Mouse (Mus musculus): ENCODE results near the gene Syt16. TPM values are rescaled to one million over a fixed set of nuclear protein-coding genes. Genes with fewer than 3 reads are reported as not detected.

Syt16 gene
- total and polyA plus RNA-seq, 2 experiments from 2014 or later = 67.6 to 90.9 TPM

DNA sequence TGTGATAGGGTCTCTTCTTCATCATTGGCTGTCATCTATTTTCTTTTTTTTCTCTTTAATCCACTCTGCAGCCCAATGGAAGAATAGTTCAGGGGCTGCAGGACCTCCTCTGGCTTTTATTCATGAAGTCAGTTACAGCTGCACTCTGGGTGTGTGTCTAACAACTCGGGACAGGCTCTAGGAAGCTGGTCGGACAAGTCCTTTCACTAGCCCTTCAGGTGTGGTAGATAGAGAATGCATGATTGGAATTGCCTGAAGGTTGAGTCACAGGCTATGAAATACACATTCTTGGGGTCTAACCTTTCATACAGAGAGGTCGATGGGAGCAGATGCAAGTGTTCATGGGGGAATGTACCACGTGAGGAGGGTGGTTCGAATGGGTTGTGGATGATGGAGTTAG, 97.2 kb downstream of the Syt16 start:
- H3K9ac ChIP-seq (replicated peaks; ENCODE audit: low read length) = no peak overlapping the region

DNA sequence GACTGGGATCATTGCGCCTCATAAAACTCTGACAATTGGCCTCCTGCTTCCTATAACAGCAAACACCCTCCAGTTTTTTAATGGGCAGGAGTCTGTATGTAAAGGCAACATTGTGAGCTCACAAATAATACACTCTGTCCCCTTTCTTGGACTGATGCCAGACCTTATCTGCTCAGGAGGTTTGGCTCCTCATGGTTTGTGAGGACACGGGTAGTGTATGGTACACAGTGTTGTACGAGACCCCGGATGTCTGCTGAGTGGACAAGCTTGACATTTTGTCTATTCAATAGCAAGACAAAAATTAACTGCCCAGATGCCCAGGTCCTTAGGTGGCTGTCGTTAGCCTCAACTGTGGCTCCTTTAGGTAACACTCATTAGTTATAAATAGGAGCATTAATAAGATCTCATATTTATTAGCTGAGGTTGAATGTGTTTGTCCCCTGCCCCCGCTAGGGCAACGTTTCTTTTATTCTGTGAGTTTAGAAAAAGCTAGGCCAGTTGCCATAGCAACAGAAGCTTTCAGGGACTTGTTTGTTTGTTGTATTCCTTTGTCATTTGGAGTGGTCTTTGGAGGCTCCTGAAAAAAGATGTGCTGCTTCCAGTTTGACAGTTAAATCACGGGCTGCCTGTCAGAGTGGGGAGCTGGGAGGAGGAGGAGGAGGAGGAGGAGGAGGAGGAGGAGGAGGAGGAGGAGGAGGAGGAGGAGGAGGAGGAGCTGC, 101.3 kb downstream of the Syt16 start:
- 23% methylated on average over 8 of the region's 8 CpGs for WGBS
- no peak for TF ChIP-seq CTCF (IDR thresholded peaks at IDR 0.05; ENCODE audit: low read depth)
- ATAC-seq (no peak; the same call in 1 of the 2 replicates), DNase-seq (ENCODE audit: low spot score) (peak; percentile 76)
- H3K9ac ChIP-seq (replicated peaks; ENCODE audit: low read length) = no peak overlapping the region
- H3K9me3 ChIP-seq (ENCODE audit: low read length) = no peaks in the 10 kb centered on the region
- no peak overlapping the region for H3K4me3 ChIP-seq (ENCODE audit: low read length)
- H3K36me3 ChIP-seq (ENCODE audit: insufficient read depth, low read length) = no peaks in the 10 kb centered on the region
- H3K4me1 ChIP-seq (ENCODE audit: insufficient read depth, low read length) = peaks cover 4% of the 10 kb centered on the region; the same call in 1 of the 2 replicates
- H3K4me2 ChIP-seq (ENCODE audit: low read depth, low read length) = no peak overlapping the region
- H3K27ac ChIP-seq = no peak overlapping the region
- no peaks in the 10 kb centered on the region for H3K27me3 ChIP-seq (ENCODE audit: insufficient read depth, low read length)

More for the DNA sequence above, 97.2 kb downstream of the Syt16 start:
- ATAC-seq (no peak), DNase-seq (ENCODE audit: low spot score) (no peak)
- no peak for TF ChIP-seq CTCF (IDR thresholded peaks at IDR 0.05; ENCODE audit: low read depth)
- Histone ChIP-seq H3K9me3 (ENCODE audit: low read length) (no peaks in the 10 kb centered on the region), H3K4me2 (ENCODE audit: low read depth, low read length) (no peak overlapping the region), H3K4me3 (ENCODE audit: low read length) (no peak overlapping the region), H3K36me3 (ENCODE audit: insufficient read depth, low read length) (no peaks in the 10 kb centered on the region), H3K27me3 (ENCODE audit: insufficient read depth, low read length) (no peaks in the 10 kb centered on the region), H3K27ac (no peak overlapping the region), H3K4me1 (ENCODE audit: insufficient read depth, low read length) (peaks cover 4% of the 10 kb centered on the region; the same call in 1 of the 2 replicates)
- 86% methylated on average over 5 of the region's 5 CpGs for WGBS

DNA sequence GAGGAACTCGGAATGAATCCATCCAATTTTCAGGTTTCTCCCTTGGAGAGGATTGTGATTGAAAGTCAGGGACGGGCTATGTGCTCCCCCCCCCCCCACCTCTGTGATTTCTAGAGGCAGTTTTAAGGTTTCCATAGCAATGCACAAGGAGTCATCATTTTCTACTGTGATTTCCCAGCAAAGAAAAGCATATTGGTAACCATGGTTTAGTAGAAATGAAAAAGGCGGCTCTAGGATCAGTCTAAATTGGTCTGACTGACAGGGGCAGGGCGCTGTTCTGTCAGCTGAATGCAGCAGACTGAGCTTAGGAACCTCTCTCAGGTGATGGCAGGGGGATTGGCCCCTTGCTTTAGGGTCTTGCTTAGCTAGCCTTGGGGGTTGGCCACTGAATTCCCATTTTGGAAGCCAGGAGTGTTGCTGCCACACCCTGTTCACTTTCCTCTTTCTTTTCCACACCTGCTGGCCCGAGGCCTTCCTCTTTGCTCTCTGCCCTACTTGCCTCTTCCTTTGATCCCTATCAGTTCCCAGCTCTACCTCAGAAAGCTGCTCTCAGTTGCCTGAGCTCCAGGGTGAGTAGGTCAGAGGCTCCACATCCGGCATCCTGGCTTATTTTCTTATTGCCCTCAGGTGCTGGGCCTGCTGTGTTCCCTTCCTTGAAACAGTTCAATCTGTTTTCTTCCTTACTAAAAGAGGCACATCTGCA, 108.5 kb downstream of the Syt16 start:
- Histone ChIP-seq H3K9ac (replicated peaks; ENCODE audit: low read length) (no peak overlapping the region), H3K4me3 (ENCODE audit: low read length) (no peak overlapping the region), H3K9me3 (ENCODE audit: low read length) (no peaks in the 10 kb centered on the region), H3K4me1 (ENCODE audit: insufficient read depth, low read length) (no peaks in the 10 kb centered on the region), H3K27me3 (ENCODE audit: insufficient read depth, low read length) (no peaks in the 10 kb centered on the region), H3K4me2 (ENCODE audit: low read depth, low read length) (no peak overlapping the region), H3K27ac (peak overlapping the region; percentile 42; the same call in 1 of the 2 replicates), H3K36me3 (ENCODE audit: insufficient read depth, low read length) (no peaks in the 10 kb centered on the region)
- ATAC-seq (peak; percentile 56), DNase-seq (ENCODE audit: low spot score) (peak; percentile 20)
- TF ChIP-seq CTCF (IDR thresholded peaks at IDR 0.05; ENCODE audit: low read depth) = no peak
- 57% methylated on average over 6 of the region's 6 CpGs for WGBS

DNA sequence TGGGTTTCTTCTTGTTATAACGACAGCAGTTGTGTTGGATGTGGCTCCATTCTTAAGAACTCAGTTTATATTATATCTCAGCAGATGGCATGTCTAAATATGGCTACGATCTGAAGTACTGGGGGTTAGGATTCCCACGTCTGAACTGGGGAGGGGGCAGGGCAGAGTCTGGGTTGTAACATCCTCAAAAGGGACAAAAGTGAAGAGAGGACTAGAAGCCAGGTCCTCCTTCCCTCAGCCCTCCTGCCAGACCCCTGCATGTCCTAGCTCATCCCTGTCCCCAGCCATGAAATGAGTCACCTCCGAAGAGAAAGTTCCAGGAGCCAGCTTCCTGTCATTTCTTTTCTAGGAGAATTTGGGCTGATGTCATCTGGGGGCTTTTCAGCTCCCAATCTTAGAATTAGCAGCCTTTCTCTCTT, 111.2 kb downstream of the Syt16 start:
- H3K9ac ChIP-seq (replicated peaks; ENCODE audit: low read length) = no peak overlapping the region

DNA sequence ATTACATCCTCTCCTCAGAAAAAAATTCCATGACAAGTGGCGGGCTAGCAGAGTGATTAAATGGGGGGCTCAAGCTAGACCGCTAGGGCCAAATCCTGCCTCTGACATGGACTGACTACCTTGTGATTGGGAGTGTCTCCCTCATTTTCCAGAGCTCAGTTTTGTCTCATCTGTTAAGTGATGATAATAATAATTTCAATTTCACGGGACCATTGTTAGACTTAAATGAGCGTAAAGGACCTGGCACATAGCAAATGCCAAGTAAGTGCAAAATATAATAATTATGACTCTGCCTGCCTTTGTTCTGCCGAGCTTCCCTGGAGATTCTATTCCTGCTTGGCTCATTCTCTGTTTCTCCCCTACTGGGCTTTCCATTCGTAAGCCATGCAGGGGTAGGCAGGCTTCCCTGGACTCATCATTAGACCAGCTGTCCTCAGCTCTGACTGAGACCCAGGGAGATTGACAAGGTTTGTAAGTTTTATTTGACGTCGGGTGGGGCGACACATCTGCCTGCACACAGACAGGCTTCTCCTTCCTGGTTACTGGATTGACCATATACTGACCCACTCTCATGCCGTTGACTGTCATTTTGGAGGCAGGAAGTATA, 112.1 kb downstream of the Syt16 start:
- Histone ChIP-seq H3K9ac (replicated peaks; ENCODE audit: low read length) (no peak overlapping the region), H3K4me2 (ENCODE audit: low read depth, low read length) (no peak overlapping the region), H3K4me1 (ENCODE audit: insufficient read depth, low read length) (no peaks in the 10 kb centered on the region), H3K27me3 (ENCODE audit: insufficient read depth, low read length) (no peaks in the 10 kb centered on the region), H3K4me3 (ENCODE audit: low read length) (no peak overlapping the region), H3K36me3 (ENCODE audit: insufficient read depth, low read length) (no peaks in the 10 kb centered on the region), H3K27ac (no peak overlapping the region), H3K9me3 (ENCODE audit: low read length) (no peaks in the 10 kb centered on the region)
- TF ChIP-seq CTCF (IDR thresholded peaks at IDR 0.05; ENCODE audit: low read depth) = no peak
- ATAC-seq (peak; percentile 45; the same call in 1 of the 2 replicates), DNase-seq (ENCODE audit: low spot score) (peak; percentile 28)
- WGBS = 34% methylated on average over 10 of the region's 10 CpGs

More for the DNA sequence above, 111.2 kb downstream of the Syt16 start:
- no peak overlapping the region for H3K4me2 ChIP-seq (ENCODE audit: low read depth, low read length)
- DNase-seq (ENCODE audit: low spot score) (no peak), ATAC-seq (no peak)
- H3K4me1 ChIP-seq (ENCODE audit: insufficient read depth, low read length) = no peaks in the 10 kb centered on the region
- no peaks in the 10 kb centered on the region for H3K36me3 ChIP-seq (ENCODE audit: insufficient read depth, low read length)
- WGBS = 43% methylated on average over 4 of the region's 4 CpGs
- no peak overlapping the region for H3K4me3 ChIP-seq (ENCODE audit: low read length)
- TF ChIP-seq CTCF (IDR thresholded peaks at IDR 0.05; ENCODE audit: low read depth) = no peak
- 0 out of 2 replicates have a peak overlapping the region, but pooled peaks have one; percentile 11 for H3K27ac ChIP-seq
- no peaks in the 10 kb centered on the region for H3K27me3 ChIP-seq (ENCODE audit: insufficient read depth, low read length)
- no peaks in the 10 kb centered on the region for H3K9me3 ChIP-seq (ENCODE audit: low read length)

DNA sequence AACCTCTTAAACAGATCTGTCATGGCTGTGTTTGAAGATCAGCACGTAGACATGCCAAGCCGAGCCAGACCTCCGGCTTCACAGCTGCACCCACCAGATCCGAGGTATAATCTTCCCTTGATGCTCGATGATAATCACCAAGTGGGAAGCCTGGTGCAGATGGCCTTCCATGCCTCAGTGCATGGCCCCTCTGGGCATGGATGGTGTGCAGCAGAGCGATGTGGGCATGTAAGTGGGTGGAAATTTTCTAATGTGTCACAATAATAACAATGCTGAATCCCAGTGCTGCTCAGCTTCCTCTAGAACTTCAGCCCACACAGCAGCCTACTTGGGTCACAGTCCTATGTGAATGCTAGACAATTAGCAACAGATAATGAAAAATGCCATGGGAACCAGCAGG, 119.4 kb downstream of the Syt16 start:
- no peak for TF ChIP-seq CTCF (IDR thresholded peaks at IDR 0.05; ENCODE audit: low read depth)
- no peak overlapping the region for H3K4me3 ChIP-seq (ENCODE audit: low read length)
- no peak overlapping the region for H3K27ac ChIP-seq
- no peak overlapping the region for H3K9ac ChIP-seq (replicated peaks; ENCODE audit: low read length)
- H3K9me3 ChIP-seq (ENCODE audit: low read length) = no peaks in the 10 kb centered on the region
- WGBS = 56% methylated on average over 6 of the region's 6 CpGs
- no peaks in the 10 kb centered on the region for H3K4me1 ChIP-seq (ENCODE audit: insufficient read depth, low read length)
- no peaks in the 10 kb centered on the region for H3K27me3 ChIP-seq (ENCODE audit: insufficient read depth, low read length)
- DNase-seq (ENCODE audit: low spot score) = peak; percentile 33
- no peaks in the 10 kb centered on the region for H3K36me3 ChIP-seq (ENCODE audit: insufficient read depth, low read length)
- ATAC-seq = no peak
- H3K4me2 ChIP-seq (ENCODE audit: low read depth, low read length) = no peak overlapping the region

Measured in hindbrain, postnatal 0 days (tissue).